Mouse (Mus musculus) G1E (cell line): ENCODE data around the gene Abcb8. TPM values are rescaled to one million over a fixed set of nuclear protein-coding genes. Genes with fewer than 3 reads are reported as not detected.
A peak's percentile ranks its signal among the peaks of the same experiment; 100 is the strongest.

Experiments
- ATAC-seq: 2 replicates; pipeline ENCODE4 v1.8.0; 2016; ENCODE audit warnings: mild to moderate bottlenecking; ENCODE audit not compliant: insufficient number of reproducible peaks, poor library complexity, low FRiP score, severe bottlenecking; ENCODE audit errors: extremely low read depth
- DNase-seq: peaks from one replicate; pipeline ENCODE4 v3.0.0; 2012; ENCODE audit warnings: low spot score
- H3K27me3 ChIP-seq: 2 replicates; pipeline ENCODE4 v1.6.1; 2012; ENCODE audit warnings: mild to moderate bottlenecking, low read length, inconsistent platforms; ENCODE audit not compliant: insufficient read depth
- H3K36me3 ChIP-seq: replicated peaks from 2 replicates; pipeline ENCODE3; 2012; ENCODE audit warnings: mild to moderate bottlenecking, inconsistent platforms
- H3K4me1 ChIP-seq: 2 replicates; pipeline ENCODE4 v1.6.1; 2012; ENCODE audit warnings: low read depth, low read length, inconsistent platforms, mixed read lengths; ENCODE audit not compliant: insufficient read depth
- H3K4me3 ChIP-seq: 2 replicates; pipeline ENCODE4 v1.5.1; 2012; ENCODE audit warnings: low read depth, mild to moderate bottlenecking, inconsistent platforms, low read length, moderate library complexity, mixed read lengths
- H3K9me3 ChIP-seq: replicated peaks from 2 replicates; pipeline ENCODE4 v1.6.1; 2012; ENCODE audit warnings: inconsistent platforms
- CTCF ChIP-seq: IDR thresholded peaks from 2 replicates; pipeline ENCODE4 v1.5.1; 2012; ENCODE audit warnings: low read depth, low read length, inconsistent platforms, mixed read lengths
- GATA1 ChIP-seq: IDR thresholded peaks from 2 replicates; pipeline ENCODE4 v1.6.1; 2012; ENCODE audit warnings: borderline replicate concordance, low read length, inconsistent platforms, mixed read lengths
- GATA2 ChIP-seq: IDR thresholded peaks from 2 replicates; pipeline ENCODE4 v1.6.1; 2012; ENCODE audit warnings: low read depth, low read length, inconsistent platforms, borderline replicate concordance
- POLR2AphosphoS5 ChIP-seq: IDR thresholded peaks from 2 replicates; pipeline ENCODE4 v1.6.1; 2012; ENCODE audit warnings: low read depth, low read length, inconsistent platforms; ENCODE audit not compliant: insufficient replicate concordance
- TAL1 ChIP-seq: conservative IDR thresholded peaks from 2 replicates; pipeline ENCODE4 v1.6.1; 2012; ENCODE audit warnings: low read depth, low read length, inconsistent platforms, mixed read lengths
- polyA plus RNA-seq: library from polyadenylated mRNA; stranded (reverse); fragments of >175 nt; gene quantifications from 2 replicates; pipeline ENCODE4 v1.2.3, GENCODE M21; 2012
- total RNA-seq, 2 experiments: library from RNA; stranded (forward) in 1 of 2; stranded (reverse) in 1 of 2; fragments of 200-1000 nt in 1 of 2; fragments of >200 nt in 1 of 2; fragmentation: Nextera tagmentation in 1 of 2; gene quantifications; 2 replicates each; pipeline ENCODE4 v1.2.3; 2014 to 2017

Abcb8 gene
- total and polyA plus RNA-seq, 3 experiments: 13.5 to 43.6 (median 15.4) TPM

DNA sequence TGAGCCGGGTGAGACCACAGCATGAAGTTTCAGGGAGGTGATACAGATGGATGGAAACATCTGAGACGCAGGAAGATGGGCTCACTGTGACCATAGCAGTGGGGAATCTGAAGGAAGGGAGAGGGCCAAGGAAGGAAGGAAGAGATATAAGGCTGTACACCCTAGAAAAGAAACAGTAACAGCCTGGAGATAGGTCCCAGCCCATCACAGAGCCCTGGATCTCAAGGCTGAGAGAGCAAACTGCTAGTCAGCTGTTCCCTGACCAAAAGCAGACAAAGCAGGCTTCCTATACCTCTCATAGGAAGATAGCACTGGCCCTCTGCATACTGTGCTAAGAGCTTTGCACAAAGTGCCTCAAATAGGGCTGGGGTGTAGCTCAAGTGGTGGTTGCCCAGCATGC is 14.8 kb upstream of the Abcb8 start:
- H3K36me3 ChIP-seq: no peaks in the 10 kb centered on the region
- ATAC-seq (no peak), DNase-seq (no peak)
- no peak overlapping the region for H3K4me3 ChIP-seq
- H3K27me3 ChIP-seq: peaks cover 57% of the 10 kb centered on the region
- H3K9me3 ChIP-seq: no peaks in the 10 kb centered on the region
- TF ChIP-seq GATA1 (no peak), CTCF (no peak), TAL1 (no peak), GATA2 (no peak), POLR2AphosphoS5 (no peak)
- peaks cover 34% of the 10 kb centered on the region for H3K4me1 ChIP-seq

- Histone ChIP-seq H3K36me3 (no peaks in the 10 kb centered on the region), H3K9me3 (no peaks in the 10 kb centered on the region), H3K4me3 (no peak overlapping the region), H3K27me3 (peaks cover 52% of the 10 kb centered on the region), H3K4me1 (peaks cover 42% of the 10 kb centered on the region)
- ATAC-seq (no peak), DNase-seq (no peak)
- TF ChIP-seq GATA1: no peak
- no peak for TF ChIP-seq TAL1
- TF ChIP-seq GATA2: no peak
- TF ChIP-seq POLR2AphosphoS5: no peak
- no peak for TF ChIP-seq CTCF
These were observed 14.0 kb upstream of the Abcb8 start for GRCm38 (mm10) chr5:24379501-24379900.

- H3K27me3 ChIP-seq: peaks cover 46% of the 10 kb centered on the region
- H3K9me3 ChIP-seq: no peaks in the 10 kb centered on the region
- H3K4me3 ChIP-seq: no peak overlapping the region
- TF ChIP-seq POLR2AphosphoS5 (no peak), GATA1 (no peak), TAL1 (no peak), CTCF (no peak), GATA2 (no peak)
- ATAC-seq (no peak), DNase-seq (no peak)
- peaks cover 52% of the 10 kb centered on the region for H3K4me1 ChIP-seq
- no peaks in the 10 kb centered on the region for H3K36me3 ChIP-seq
These were observed 13.0 kb upstream of the Abcb8 start for GRCm38 (mm10) chr5:24380499-24380898.

DNA sequence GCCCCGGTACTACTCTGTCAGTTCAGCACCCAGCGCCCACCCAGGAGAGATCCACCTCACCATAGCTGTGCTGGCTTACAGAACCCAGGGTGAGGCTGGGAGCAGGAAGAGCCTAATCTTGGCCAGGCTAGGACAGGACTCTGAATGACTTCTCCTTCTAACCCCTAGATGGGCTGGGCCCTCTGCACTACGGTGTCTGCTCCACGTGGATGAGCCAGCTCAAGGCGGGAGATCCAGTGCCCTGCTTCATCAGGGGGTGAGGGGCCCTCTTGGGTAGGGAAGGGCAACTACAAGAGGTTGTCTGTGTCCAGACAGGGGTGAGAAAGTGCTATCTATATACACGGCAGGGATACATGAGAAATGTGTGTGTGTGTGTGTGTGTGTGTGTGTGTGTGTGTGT is 12.0 kb upstream of the Abcb8 start:
- Histone ChIP-seq H3K4me3 (no peak overlapping the region), H3K9me3 (no peaks in the 10 kb centered on the region), H3K27me3 (peaks cover 44% of the 10 kb centered on the region), H3K36me3 (no peaks in the 10 kb centered on the region), H3K4me1 (peaks cover 53% of the 10 kb centered on the region)
- ATAC-seq (no peak), DNase-seq (no peak)
- TF ChIP-seq CTCF: no peak
- no peak for TF ChIP-seq TAL1
- no peak for TF ChIP-seq POLR2AphosphoS5
- no peak for TF ChIP-seq GATA2
- no peak for TF ChIP-seq GATA1

GRCm38 (mm10) chr5:24381988-24382387 is 11.5 kb upstream of the Abcb8 start:
- Histone ChIP-seq H3K36me3 (no peaks in the 10 kb centered on the region), H3K4me3 (no peak overlapping the region), H3K4me1 (peaks cover 53% of the 10 kb centered on the region), H3K27me3 (peaks cover 43% of the 10 kb centered on the region), H3K9me3 (no peaks in the 10 kb centered on the region)
- TF ChIP-seq GATA2: no peak
- no peak for TF ChIP-seq TAL1
- no peak for TF ChIP-seq POLR2AphosphoS5
- TF ChIP-seq GATA1: no peak
- no peak for TF ChIP-seq CTCF
- no peak for DNase-seq
- ATAC-seq: no peak

GRCm38 (mm10) chr5:24383026-24383859 is 10.2 kb upstream of the Abcb8 start:
- peak; percentile 72 for DNase-seq
- TF ChIP-seq CTCF (no peak; the same call in 1 of the 2 replicates), GATA1 (no peak), POLR2AphosphoS5 (no peak), TAL1 (no peak), GATA2 (no peak)

More at GRCm38 (mm10) chr5:24383026-24383859, 10.2 kb upstream of the Abcb8 start:
- peak overlapping the region; percentile 76 for H3K4me3 ChIP-seq
- H3K36me3 ChIP-seq: no peaks in the 10 kb centered on the region
- peak; percentile 93 for ATAC-seq
- peaks cover 11% of the 10 kb centered on the region for H3K9me3 ChIP-seq
- H3K27me3 ChIP-seq: peaks cover 43% of the 10 kb centered on the region
- peaks cover 59% of the 10 kb centered on the region for H3K4me1 ChIP-seq
